Mouse (Mus musculus) embryo, embryonic 10 days (tissue): ENCODE results near the gene Apod.
"Not testable (repeated sequence)": the region's sequence is repeated elsewhere in the genome, so short reads cannot be mapped to it uniquely, and the experiment has no call there.

ENCODE experiments used
- DNase-seq: peaks from one replicate; pipeline ENCODE4 v3.0.0-alpha.2; 2015; ENCODE audit warnings: low spot score

Gene Apod

GRCm38 (mm10) chr16:31314497-31315233 is at the start of gene Apod:
Gene Apod (minus strand): TSS chr16:31314808.
- DNase-seq, result peak; percentile 35

GRCm38 (mm10) chr16:31363685-31364436 is 49.3 kb upstream of the Apod start:
- DNase-seq, result no peak

- DNase-seq, result no peak
These were observed 44.9 kb upstream of the Apod start for GRCm38 (mm10) chr16:31359542-31359941.

DNA sequence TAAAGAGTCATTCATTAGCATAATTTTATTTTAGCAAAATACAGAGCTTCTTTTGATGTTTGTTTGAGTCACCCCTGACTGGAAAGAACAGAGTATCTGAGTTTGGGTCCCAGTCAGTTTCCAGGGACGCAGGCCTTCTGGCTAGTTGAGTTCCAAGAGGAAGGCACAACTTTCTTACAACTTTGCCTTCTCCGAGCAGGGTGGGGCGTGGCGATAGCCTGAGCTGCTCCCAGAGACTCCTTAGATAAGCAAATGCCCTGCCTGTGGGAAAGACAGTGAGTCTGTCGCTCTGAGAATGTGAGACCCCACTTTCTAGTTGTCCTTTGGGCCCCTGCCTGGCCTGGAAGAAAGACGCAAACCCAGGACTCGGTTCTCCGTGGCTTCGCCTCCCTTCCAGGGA is 44.4 kb upstream of the Apod start:
- peak; percentile 14 for DNase-seq

DNA sequence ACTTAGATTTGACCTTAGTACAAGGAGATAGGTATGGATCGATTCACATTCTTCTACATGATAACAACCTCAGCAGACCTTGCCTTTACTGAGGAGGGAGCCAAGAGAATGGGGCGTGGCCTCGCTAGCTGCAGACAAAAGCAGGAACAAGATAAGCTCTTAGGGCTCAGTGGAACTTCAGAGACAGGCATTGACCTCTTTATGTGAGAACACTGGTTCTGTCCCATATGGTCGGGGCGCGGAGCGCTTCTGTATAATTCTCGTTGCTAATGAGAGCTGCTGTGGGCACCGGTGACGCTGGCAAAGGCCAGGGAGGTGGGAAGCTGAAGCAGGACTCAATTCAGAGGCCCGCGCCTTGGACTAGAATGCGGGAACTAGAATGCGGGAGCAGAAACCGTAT is 44.0 kb upstream of the Apod start:
- no peak for DNase-seq

GRCm38 (mm10) chr16:31355882-31356281 is 41.3 kb upstream of the Apod start:
- DNase-seq, result no peak

DNA sequence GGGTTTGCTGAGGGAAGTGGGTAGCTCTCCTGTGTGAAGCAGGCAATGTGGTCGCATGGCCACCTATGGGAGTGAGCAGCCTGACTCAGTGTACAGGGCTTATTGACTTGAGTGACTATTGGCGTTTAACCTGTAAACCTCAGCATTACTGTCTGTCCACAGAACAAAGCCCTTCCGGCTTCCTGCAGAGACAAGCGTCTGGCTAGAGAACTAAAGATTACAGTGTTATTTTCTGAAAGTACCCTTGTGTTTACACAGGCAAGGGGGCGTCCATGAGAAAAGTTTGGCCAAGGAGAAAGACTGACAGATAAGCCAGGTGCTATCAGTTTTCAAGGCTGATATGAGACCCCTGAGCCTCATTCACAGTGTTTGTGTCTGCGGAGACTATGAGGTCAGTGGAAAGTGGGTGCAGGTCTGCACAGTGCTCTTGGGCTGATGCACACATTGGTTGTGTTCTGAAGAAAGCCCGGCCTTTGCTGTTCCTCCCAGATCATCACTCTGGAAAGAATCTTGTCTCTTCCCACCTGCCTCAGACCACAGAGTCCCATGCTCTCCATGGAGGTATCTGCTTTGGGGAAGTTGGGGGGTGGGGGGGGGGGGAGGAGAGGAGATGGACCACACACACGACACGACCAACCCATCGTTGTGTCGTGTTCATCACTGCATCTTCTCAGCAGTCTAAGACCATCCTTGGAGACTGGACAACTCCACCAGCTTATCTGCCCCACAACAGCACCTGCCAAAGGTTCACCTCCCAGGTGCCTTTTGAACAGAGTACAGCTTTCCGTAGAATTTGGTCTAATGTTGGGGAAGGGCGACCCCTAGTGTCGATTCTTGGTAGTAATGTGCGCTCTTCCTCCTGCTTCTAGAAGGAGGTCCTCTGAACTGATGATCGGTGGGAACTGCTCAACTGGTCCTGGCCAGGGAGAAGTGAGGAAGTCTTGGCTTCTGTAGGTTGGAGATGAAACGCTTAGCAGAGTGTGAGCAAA is 40.0 kb upstream of the Apod start:
- DNase-seq, result peak; percentile 89

GRCm38 (mm10) chr16:31352996-31353395 is 38.4 kb upstream of the Apod start:
- peak; percentile 50 for DNase-seq

DNA sequence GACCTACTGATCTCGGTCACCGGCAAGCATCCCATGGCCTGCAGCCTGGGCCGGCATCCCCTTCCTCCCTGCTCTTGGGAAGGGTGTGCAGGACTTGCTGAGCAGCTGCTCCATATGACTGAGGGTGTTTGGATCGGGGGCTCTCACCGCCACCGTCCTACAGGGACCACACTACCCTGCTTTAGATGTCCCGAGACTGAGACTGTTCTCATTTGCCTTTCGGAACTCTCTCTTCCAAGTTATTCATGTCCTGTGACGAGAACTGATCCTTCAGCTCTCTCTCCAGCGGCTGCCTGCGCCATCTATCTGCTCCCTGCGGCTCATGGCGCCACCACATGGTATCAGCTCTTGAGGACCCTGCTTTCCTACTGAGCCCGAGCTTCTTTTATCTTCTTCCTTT is 33.0 kb upstream of the Apod start:
- peak; percentile 84 for DNase-seq

GRCm38 (mm10) chr16:31342966-31343365 is 28.4 kb upstream of the Apod start:
- peak; percentile 38 for DNase-seq

DNA sequence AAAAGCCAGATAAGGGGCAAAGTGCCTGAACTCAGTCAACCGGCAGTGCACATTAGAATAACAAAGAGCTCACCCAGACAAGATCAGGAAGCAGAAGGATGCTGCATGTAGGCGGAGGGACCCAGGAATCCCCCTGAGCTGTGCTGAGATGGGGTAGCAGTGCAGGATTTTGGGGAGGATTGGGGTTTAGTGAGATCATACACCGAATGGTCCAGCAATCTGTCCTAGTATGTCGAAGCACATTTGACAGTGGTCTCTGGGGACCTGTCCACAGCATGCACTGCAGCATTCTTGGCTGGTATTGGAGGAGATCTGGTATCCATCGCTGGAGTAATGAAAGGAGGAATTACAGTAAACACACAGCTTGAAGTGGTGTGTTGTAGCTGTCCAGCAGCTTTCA is 27.9 kb upstream of the Apod start:
- peak; percentile 48 for DNase-seq

GRCm38 (mm10) chr16:31339332-31339731 is 24.7 kb upstream of the Apod start:
- no peak for DNase-seq

DNA sequence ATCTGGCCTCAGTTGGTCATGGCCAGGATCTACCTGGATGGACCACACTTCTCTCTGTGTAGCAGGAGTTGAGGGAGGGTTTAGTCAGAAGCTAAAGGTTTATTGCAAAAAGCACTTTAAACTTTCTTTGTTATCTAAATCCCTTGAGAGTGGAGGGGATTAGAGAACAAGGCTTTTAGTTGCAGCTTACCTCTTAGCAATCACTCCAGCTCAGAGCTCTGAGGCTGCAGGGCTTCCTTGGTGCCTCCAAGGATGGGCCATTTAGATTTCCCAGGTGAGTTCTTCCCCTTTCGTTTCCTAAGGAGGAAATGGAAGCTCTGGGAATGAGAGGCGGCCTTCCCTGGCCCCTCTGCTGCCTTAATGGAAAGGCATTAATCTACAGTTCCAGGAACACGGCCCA is 23.3 kb upstream of the Apod start:
- no peak for DNase-seq

- DNase-seq, result no peak
These were observed 20.2 kb upstream of the Apod start for GRCm38 (mm10) chr16:31334796-31335195.

DNA sequence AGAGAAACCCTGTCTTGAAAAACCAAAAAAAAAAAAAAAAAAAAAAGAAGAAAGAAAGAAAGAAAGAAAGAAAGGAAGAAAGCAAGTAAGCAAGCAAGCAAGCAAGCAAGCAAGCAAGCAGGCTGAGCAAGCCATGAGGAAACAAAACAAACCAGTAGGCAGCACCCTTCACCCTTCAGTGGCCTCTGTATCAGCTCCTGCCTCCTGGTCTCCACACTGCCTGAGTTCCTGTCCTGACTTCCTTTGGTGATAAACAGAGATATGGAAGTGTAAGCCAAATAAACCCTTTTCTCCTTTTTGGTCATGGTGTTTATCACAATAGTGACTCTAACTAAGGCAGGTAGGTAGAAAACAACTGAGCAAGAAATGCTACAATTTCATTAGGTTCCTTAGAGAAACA is 18.0 kb upstream of the Apod start:
- DNase-seq, result no peak

- DNase-seq, result not testable (repeated sequence)
These were observed 16.4 kb upstream of the Apod start for GRCm38 (mm10) chr16:31330970-31331369.

DNA sequence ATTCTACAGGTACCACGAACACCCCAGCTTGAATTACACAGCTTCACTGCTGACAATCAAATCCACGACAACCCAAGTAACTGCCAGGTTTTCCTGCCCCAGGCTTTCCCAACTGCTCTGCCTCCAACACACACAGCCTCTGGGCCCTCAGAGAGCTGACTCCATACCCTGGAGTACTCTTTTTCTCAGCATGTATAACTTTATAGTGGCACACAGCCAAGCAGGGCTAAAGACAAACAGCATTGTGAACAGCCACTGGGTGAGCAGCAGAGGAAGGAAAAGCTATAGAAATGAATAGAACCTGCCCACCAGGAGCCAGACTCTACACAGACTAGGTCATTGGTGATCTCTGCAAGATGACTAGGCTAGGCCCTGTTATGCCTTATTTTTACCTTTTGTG is 15.1 kb upstream of the Apod start:
- DNase-seq, result no peak

DNA sequence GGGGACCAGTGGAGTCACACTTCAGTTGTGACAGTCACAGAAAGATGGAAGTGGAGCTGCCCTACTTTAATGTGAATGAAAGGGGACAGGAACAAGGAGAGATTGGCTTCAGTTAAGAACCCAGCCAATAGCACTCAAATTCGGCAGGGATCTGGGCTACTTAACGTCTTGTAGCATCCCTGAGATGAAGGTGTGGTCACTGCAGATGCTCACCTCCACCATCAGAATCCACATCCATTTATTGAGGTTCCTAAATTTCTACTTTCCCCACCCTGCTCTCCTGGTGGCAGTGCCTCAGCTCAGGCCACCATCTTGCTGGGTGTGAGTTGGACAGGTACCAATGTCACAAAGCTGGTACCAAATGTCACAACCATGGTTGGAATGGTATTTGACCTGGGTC is 13.3 kb upstream of the Apod start:
- DNase-seq, result no peak

DNA sequence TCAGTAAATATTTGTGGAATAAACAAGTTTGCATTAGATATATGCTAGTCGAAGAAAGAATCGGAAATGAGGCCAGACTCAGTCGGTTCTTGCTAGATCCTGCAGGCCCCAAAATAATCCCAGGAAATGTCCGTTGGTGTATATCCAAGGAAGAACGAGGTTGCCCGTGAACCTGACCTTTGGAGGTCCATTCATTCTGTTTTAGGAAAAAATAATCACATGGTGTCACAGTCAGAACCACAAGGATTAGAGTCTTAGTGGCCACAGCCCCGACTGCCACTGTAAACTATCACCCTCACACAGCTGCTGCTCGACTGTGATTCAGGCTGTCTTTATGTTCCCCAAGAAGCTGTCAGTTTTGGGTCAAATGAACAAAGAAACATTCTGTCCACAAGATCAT is 12.8 kb upstream of the Apod start:
- DNase-seq, result no peak

- peak; percentile 28 for DNase-seq
These were observed 12.1 kb upstream of the Apod start for GRCm38 (mm10) chr16:31326679-31327078.

DNA sequence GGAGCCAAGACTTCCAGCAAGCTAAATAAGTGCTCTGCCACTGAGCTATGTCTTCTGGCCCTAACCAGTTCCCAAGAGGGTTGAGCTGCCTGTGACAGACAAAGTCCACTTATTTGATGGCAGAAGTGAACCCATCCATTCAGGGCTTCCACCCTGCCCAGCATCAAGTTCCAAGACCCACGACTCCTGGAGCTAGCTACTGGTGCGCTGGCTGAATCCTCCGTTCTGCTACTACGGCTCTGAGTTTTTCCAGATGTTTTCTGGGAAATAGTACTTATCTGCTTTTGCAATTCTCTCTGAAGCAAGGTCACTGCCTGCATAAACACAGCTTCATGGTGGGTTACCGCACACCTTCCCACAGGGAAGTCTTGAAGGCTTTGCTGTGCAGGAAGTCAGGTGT is 11.4 kb upstream of the Apod start:
- no peak for DNase-seq

- DNase-seq, result no peak
These were observed 10.5 kb upstream of the Apod start for GRCm38 (mm10) chr16:31325120-31325519.
